Mouse (Mus musculus): Measurements from ENCODE around the gene Acvr2b.
"Not testable (repeated sequence)": the region's sequence is repeated elsewhere in the genome, so short reads cannot be mapped to it uniquely, and the experiment has no call there.

Gene Acvr2b

DNA sequence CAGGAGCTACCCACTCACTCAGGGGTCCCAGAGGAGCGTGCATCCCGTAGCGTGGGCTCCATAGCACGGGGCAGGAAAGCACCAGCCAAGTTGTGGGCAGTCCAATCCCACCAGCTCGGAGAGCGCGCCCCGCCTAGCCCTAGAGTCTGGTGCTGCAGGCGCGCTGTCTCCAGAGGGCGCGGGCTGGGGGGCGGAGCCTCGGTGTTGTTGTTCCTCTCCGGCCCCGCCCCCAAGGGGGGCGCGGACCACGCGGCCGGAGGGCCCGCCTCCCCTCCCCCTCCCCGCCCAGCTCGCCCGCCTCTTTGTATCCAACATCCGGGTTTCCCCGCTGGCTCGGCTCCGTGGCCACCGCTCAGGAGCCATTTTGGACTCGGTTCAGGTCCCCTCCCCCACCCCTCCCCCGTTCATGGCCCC, at the start of gene Acvr2b:
TSS of gene Acvr2b (plus strand) at position 318 of the 414 bp plus-strand sequence.
- DNase-seq = peak; percentile 95

DNA sequence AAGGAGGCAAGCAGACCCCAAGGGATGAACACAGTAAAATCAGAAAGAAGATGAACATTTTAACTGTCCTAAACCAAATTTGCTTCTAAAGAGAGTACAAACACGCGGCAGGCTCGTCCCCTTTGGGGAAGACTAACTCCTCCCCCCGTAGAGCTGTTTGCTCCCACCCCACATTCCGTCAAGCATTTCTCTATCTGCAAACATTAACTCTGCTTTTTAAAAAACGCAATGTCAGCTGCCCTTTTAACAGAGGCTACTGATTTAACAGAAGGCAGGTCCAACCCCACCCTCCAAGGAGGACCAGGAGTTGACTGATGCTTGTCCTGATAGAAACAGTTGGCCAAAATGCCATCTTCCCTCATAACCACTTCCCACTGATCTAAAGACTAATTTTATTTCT, 48.0 kb upstream of the Acvr2b start:
- DNase-seq = no peak

DNA sequence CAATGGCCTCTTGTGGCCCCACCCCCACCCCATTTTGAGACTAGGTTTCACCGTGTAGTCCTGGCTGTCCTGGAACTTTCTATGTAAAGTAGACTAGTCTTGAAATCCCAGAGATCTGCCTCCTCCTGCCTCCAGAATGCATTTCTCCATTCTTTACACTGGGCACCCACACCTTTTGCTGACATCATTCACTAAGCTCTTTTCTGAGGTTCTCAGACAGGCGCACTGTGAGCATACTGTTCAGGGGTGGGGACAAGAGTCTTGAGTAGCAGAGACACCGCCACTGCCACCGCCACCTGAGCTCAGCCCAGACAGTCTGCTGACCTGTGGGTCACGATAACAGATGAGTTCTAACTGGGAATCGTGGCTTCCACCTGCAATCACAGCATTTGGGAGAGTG, 46.0 kb upstream of the Acvr2b start:
- DNase-seq = no peak

DNA sequence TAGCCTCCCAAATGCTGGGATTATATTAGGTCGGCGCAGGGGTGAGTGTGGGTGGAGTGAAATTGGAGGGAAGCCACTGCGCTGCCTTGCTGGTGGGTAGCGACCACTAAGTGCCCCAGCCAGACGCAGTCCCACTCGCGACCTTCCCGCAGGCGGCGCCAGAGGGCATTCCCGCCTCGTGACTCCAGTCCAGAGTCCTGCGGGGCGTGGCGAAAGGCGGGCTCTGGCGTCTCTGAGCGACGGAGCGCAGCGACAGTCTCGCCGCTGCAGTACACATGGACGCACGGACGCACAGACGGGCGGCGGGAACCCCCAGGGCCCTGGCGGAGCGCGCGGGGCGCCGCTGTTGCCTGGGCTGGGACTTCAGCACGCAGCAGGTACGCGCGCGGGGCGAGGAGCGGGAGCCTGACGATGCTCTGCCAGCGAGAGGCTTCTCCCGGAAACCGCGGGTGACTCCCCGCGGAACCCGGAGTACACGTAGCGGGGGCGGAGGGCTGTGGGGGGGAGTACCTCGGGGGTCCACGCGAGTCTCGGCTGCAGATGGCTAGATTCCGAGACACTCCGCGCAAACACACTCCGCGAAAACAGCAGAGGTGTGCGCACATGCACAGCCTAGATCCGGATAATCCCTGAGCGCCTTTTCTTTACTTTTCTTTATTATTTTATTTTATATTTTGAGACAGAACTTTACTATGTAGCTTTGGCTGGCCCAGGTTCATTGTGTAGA, 44.4 kb upstream of the Acvr2b start, which contains the start of gene Xylb:
TSS of gene Xylb (plus strand) at position 51 of the 727 bp plus-strand sequence.
- DNase-seq = peak; percentile 84

DNA sequence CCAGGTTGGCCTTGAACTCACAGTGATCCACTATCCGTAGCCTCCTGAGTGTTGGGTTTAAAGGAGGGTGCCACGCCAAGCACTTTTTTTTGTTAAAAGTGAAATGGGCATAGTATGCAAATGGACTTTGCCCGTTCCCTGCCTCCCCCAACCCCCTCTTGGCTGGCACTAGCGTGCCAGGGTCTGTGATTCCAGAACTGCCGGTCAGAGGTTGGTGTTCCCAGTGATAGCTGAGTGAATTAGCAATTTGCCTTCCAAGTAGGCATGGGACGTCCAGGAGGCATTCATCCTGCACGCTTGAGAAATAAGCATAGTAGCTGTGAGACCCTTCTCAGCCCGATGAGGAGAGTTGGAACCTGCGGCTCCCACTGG, 43.9 kb upstream of the Acvr2b start:
- no peak for DNase-seq

DNA sequence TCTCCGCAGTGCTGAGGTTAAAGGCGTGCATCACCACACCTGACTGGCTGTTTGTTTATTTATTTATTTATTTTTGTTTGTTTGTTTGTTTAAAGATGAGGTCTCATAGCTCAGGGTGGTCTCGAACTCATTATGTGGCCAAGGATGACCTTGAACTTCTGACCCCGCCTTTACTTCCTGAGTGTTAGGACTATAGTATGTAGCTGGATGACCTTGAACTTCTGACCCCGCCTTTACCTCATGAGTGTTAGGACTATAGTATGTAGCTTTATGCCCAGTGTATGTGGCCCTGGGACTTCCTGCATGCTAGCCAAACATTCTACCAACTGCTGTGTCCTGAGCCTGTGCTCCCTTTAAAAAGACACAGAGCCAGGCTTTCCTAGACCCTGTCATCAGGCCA, 40.5 kb upstream of the Acvr2b start:
- no peak for DNase-seq

DNA sequence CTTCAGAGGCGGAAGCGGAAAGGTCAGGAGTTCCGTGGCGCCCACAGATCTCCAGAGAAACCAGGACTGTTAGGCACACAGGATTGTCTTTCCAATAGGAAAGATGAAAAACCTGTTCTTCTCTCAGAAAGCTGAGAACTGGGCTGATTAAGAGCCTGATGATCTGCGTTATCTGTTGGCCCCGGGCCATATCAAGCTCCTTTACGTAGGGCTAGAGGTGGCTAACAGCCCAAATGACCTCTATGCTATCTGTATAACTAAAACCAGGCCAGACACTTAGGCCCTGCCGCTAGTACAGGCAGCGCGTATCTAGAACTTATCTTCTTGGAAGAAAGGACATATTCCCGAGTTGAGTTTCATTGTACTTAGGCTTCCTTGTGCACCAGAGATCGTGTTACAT, 38.7 kb upstream of the Acvr2b start:
- DNase-seq = no peak

DNA sequence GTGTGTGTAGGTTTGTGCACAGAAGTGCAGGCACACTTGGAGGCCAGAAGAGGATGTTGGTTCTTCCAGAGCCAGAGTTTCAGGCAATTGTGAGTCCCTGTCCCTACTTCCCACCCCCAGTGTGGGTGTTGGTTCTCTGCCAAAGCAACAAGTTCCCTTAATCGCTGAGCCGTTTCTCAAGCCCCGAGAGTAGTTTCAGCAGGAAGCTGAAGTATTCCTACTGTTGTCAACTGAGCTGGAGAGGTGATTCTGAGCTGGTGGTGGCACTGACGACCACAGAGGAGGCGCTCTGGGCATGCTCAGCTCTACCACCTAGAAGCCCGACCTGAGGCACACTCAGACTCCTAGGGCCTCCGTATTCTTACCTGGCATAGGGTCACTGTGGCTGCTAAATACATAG, 36.6 kb upstream of the Acvr2b start, which contains the start of gene Slc22a14:
TSS of gene Slc22a14 (minus strand) at position 270 of the 400 bp plus-strand sequence.
- DNase-seq = no peak

DNA sequence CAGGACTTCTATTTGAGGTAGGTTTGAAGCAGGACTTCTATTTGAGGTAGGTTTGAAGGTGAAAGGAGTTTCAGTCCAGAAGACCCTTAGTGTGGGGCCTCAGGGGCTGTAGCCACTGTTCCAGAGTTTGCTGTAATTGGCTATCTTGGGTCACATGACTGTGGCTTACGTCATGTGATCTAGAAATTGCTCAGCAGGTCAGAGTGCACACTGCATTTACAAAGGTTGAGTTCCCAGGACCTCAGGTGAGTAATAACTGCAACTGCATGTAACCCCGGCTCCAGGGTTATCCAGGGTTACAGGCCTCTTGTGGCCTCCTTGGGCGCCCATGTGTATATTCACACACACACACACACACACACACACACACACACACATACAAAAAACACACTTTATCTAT, 33.6 kb upstream of the Acvr2b start:
- DNase-seq = no peak

DNA sequence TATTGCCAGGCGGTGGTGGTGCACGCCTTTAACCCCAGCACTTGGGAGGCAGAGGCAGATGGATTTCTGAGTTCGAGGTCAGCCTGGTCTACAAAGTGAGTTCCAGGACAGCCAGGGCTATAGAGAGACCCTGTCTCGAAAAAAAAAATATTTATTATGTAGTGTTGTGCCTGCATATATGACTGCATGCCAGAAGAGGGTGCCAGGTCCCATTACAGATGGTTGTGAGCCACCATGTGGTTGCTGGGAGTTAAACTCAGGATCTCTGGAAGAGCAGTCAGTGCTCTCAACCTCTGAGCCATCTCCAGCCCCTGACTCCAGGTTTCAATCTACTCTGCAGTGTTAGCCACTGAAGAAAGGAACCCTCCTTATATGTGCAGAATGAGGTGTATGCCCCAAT, 31.1 kb upstream of the Acvr2b start:
- DNase-seq = not testable (repeated sequence)

DNA sequence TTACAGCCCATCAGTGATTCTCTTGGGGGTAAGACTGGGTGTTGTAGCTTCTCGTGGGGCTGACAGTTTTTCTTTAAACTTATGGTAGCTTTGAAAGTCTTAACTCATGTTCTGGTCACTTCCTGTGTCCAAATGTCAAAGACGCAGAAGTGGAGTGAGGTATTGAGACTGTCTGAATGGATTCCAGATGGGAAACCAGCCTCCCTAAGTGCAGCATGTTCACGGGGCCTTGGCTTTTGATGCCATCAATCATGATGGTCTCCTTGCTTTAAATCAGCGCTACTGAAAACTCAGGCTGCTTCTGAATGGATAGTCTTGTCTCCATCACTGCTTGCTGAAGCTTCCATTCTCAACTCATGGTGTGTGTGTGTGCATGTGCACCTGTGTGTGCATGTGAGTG, 30.7 kb upstream of the Acvr2b start:
- no peak for DNase-seq

DNA sequence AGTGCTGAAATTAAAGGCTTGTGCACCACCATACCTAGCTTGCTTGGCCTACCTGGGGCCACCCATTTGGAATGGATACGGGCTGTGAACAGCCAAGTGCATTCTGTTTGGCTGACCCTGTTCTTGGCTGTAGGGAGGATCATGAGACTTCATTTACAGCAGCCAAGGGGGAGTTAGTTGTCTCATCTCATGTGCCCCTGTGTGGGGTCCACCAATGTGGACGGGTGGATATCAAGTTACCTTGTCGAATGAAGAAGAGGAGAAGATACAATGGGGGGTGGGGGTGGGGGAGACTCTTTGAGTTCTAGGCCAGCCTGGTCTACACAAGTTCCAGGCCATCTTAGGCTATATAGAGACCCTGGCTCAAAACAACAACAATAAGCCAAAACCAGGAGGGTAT, 26.9 kb upstream of the Acvr2b start:
- DNase-seq = no peak

DNA sequence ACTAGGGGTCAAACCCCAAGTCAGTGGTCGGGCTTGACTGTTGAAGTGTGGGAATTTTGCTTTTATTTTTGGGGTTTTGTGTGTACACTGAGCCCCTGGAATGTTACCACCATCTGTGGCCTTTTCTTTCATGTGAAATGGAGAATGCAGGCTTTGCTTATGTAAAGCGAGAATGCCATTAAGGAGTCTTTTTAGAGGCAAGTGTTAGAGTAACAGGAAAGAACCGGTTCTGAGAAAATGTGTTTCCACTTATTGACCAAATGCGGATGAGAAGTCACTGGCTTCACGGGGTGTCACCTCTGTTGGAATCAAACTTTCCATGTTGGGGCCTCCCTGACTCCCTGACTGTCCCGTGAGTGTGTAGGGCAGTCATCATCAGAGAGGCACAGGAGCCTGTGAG, 26.4 kb upstream of the Acvr2b start:
- DNase-seq = no peak

DNA sequence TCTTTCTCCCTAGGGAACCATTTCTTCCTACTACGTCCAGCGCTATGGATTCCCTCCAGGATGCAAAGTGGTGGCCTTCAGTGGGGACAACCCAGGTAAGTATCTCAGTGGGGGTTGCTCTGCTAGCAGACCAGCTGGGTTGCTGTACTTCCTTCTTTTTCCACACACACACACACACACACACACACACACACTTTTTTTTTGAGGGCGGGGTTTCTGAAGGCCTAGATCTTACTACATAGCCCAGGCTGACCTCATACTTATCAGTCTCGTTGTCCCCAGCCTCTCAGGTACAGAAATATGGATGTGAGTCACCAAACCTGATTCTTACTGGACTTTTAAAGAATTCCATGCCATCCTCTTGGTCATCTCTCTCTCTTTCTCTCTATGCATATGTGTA, 23.7 kb upstream of the Acvr2b start:
- no peak for DNase-seq

DNA sequence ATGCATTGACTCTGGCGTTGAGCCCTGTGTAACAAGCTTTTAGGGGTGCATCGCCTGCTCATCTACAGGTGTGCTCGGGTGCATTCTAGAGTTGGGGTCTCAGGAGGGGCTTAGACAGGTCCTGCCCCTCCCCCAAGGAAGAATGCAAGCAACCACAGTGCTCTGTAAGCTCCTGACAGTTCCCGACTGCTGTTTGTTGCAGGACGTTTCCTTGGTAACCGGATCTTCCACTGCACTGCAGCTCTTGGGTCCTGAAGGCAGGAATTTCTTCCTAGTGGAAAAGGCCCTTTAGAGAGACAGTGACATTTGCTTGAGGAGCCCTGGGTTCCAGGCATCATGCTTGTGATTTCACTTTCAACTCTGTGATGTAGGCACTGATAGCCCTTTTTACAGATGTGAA, 19.3 kb upstream of the Acvr2b start:
- no peak for DNase-seq

DNA sequence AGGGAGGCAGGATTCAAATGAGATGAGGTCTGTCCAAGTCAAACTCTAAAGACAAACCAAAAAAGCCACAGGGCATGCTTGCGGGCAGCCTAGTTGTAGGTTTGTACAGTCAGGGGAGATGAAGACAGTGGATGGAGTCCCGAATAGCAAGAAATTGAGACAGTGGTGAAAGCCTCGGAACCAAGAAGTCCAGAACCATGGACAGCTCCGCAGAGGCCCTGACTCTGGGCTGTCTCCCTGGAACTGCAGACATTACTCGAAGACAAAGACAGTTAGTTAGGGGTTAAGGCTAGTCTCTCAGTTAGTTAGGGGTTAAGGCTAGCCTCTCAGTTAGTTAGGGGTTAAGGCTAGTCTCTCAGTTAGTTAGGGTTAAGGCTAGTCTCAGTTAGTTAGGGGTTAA, 13.0 kb upstream of the Acvr2b start:
- DNase-seq = no peak

DNA sequence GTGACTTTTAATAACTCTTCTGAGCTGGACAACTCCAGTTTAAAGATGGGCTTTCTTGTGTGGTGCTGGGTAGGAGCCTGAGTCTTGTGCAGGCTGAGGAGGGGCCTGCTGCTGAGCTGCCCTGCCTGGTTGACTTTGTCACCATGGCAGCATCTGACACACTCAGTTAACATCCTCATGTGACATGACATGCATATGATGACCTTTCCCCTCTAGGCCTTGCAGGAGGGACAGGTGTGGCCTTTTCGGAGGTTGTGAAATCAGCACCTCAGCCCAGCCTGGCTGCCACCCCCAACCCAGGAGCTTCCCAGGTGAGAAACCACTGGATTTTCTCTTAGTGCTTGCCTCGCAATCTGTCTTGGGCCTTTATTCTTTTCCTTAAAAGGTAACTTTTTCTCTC, 11.7 kb upstream of the Acvr2b start:
- no peak for DNase-seq

DNA sequence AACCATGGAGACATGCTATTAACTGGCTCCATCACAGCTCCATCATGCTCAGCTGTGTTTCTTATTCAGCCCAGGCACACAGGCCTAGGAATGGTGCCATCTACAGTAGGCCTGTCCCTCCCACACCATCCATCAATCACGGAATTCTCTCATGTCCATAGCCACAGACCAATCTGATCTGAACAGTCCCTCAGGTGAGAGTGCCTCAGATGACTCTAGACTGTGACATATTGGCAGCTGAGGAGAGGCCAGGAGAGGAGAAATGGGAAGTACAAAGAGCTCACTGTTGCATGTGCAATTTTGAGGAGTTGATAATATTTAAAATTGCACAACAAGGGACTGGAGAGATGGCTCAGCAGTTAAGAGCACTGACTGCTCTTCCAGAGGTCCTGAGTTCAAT, 7.1 kb upstream of the Acvr2b start:
- DNase-seq = no peak

DNA sequence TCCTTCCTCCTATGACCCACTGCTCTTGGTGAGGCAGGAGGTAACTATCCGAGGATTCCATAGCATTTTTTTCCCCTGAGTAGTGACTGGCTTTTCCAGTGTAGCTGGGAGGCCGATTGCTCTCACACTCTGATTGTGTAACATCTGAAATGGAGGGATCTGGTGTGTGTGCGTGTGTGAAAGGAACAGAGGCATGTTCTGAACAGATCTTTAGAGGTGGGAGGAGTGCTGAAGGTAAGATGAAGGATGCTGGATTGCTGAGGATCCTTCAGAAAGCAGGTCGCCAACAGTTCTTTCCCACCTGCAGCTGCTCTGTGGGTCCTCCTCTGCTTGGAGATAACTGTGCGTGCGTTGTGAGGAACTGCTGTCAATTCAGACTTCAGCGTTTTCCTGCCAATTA, 567 bp upstream of the Acvr2b start:
- no peak for DNase-seq

DNA sequence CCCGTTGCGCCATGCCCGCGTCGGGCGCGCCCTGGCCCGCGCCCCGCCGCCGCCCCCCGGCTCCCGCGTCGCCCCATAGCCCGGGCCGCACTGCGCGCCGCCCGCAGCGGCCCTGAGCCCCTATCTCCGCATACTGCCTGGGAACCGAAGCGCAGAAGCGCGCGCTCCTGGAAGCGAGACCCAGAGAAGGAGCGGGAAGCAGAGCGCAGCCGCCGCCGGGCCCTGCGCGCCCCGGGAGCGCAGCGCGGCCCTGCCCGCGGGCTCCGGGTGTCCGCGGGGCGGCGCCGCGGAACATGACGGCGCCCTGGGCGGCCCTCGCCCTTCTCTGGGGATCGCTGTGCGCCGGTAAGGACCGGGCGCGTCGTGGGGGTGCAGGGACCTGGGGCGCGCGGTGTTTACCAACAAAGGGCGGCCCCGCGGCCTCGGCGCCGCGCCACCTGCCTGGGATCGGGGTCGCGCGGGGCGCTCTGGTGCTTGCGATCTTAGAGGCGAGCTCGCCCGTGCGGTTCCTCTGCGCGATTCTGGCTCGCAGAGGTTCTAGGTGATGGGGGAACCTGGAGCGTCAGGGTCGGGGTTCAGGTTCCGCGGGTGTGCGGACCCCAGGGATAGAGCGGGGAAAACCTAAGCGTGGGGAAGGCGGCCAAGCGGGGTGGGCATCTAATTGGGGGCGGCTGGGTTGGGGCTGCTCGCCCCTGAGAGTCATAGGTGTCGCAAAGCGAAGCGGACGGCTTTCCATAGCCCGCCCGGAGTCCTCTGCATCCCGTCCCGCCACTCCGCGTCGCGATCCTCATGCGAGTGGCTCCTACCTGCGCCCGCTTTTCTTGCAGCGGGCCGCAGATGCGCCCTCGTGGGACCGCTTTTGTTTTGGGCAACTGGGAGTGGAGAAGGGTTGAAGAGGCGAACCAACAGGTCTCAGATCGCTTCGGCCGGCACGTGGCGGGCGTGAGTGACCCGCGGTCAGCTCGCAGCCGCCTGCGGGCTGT, 626 bp downstream of the Acvr2b start:
- DNase-seq = peak; percentile 60

DNA sequence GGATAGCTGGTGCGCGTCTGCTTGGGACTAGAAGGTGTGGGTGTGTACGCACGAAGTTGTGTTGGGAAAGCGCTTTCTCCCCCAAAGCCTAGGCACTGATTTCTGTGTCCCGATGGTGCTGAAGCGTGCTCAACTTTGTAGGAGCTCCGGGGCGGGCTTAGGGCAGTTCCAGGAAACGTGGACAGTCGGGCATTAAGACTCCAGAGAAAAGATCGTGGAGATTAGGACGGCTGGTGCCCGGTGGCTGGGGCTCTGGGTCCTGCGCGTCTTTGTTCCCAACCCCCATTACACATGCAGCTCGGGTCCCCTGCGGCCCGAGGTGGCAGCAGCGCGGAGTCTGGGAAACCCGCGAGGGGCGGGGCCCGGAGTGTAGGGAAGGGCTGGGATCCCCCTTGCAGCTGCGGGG, 1.3 kb downstream of the Acvr2b start:
- DNase-seq = peak; percentile 58

DNA sequence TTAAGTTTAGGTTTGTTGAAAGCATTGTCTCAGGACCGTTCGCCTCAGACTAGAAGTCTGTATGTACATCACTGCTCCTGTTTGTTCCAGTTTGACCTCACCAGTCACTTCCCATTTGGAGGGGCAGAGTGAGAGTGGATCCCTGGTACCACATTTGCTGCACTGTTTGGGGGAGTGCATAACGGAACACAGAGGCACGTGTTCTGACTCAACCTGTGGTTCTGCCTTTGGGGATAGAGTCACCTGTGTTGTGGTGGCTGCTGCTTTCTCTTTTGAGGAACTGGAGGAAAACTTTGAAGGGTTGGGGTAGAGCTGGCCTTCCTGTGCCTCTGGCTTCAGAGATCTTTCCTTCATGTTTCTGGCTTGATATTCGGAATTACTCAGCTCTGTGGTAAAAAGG, 2.2 kb downstream of the Acvr2b start:
- DNase-seq = no peak

DNA sequence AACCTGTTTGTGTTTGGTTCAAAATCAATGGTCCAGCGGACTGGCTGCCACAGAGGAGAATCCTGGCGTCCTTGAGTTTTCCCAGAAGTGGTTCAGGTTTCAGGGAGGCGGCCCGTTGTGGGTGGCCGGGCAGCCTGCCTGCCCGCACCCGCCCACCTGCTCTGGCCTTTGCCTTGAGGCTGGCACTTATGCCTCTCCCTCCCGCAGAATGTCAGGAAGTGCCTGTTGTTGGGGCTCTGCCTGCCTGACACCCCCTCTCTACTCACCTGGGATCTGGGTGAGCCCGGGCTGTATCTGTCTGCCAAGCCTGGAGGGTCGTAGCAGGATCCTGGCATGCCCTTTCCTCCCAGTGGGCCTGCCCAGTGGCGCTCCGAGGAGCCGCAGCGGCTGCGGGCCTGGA, 6.0 kb downstream of the Acvr2b start:
- no peak for DNase-seq
